In genomic region chr1:132401843-132402242, GRCm38 (mm10) we compare ENCODE assay signal across 20 mouse cellular contexts. TPM values are rescaled to one million over a fixed set of nuclear protein-coding genes. Genes with fewer than 3 reads are reported as not detected.
DNase-seq lines count a peak whose midpoint lies in the region; ATAC-seq and TF ChIP-seq lines count a peak whose summit lies in the region.
"Had no signal": no experiment of that assay in that cellular context is flagged by ENCODE, and none has a peak within 500 bp of the region (broad histone marks: within the 10 kb centered on the region; RNA-seq: fewer than 3 reads in every experiment).

No protein-coding gene starts in this region.

- DNase-seq in liver, embryonic 13.5 days: no peak
- no peak for DNase-seq in liver, embryonic 11.5 days (ENCODE audit: low spot score)
- DNase-seq in MEL (ENCODE audit: low read depth, low spot score): no peak
- no peak for DNase-seq in layer of hippocampus, adult 9-11 months
- no peak for DNase-seq in urinary bladder, adult 2 months (ENCODE audit: low spot score)
- DNase-seq: adrenal gland, adult 8-10 months; adrenal gland, postnatal 14 days; adrenal gland, postnatal 36 days; cerebellum, adult 11-12 months; cerebellum, adult 2 months; cerebellum, adult 9-10 months; cerebellum, postnatal 10 days; cerebellum, postnatal 25 days had no signal

- TF ChIP-seq RAD21 in MEL (IDR thresholded peaks at IDR 0.05; ENCODE audit: low read depth, low read length): no peak

- WGBS in liver, embryonic 13.5 days (ENCODE audit: insufficient replicate concordance): 65% methylated on average over 1 of the region's 1 CpGs
- 73% methylated on average over 1 of the region's 1 CpGs for WGBS in liver, embryonic 11.5 days
- 77% methylated on average over 1 of the region's 1 CpGs for WGBS in liver, embryonic 15.5 days (ENCODE audit: insufficient replicate concordance)

- no peak for TF ChIP-seq POLR2A in MEL (IDR thresholded peaks at IDR 0.05; ENCODE audit: control insufficient read depth in 1 of 2, insufficient read depth in 1 of 2, low read depth in 1 of 2, low read length in 2 of 2, poor library complexity in 1 of 2)

- H3K79me2 ChIP-seq in MEL (ENCODE audit: control insufficient read depth, insufficient read depth, low read length, poor library complexity): no peaks in the 10 kb centered on the region

- no peak overlapping the region for H3K4me3 ChIP-seq in liver, embryonic 13.5 days (replicated peaks)
- no peak overlapping the region for H3K4me3 ChIP-seq in liver, embryonic 11.5 days (ENCODE audit: low read depth, low read length)
- no peak overlapping the region for H3K4me3 ChIP-seq in MEL (ENCODE audit: control insufficient read depth in 1 of 2, insufficient read depth in 1 of 2, low read depth in 2 of 2, low read length in 2 of 2)
- H3K4me3 ChIP-seq in liver, embryonic 15.5 days (replicated peaks): no peak overlapping the region
- H3K4me3 ChIP-seq: embryonic facial prominence, embryonic 10.5 days; embryonic facial prominence, embryonic 12.5 days; forebrain, embryonic 13.5 days; forebrain, embryonic 15.5 days had no signal

- peaks cover 31% of the 10 kb centered on the region for H3K4me1 ChIP-seq in liver, embryonic 13.5 days (replicated peaks)
- H3K4me1 ChIP-seq in liver, embryonic 11.5 days (replicated peaks; ENCODE audit: control insufficient read depth, insufficient read depth, low read length): no peaks in the 10 kb centered on the region; the same call in 1 of the 2 replicates
- H3K4me1 ChIP-seq in MEL (ENCODE audit: control insufficient read depth in 1 of 2, insufficient read depth in 2 of 2, low read length in 2 of 2): peaks cover 0 to 4% of the 10 kb centered on the region in 2 experiments; a peak in 1 of 4 replicates
- peaks cover 33% of the 10 kb centered on the region for H3K4me1 ChIP-seq in liver, embryonic 15.5 days (replicated peaks)
- H3K4me1 ChIP-seq: embryonic facial prominence, embryonic 10.5 days; embryonic facial prominence, embryonic 12.5 days; forebrain, embryonic 13.5 days; forebrain, embryonic 15.5 days had no signal

- H3K4me2 ChIP-seq in liver, embryonic 13.5 days: no peak overlapping the region
- no peak overlapping the region for H3K4me2 ChIP-seq in liver, embryonic 11.5 days
- H3K4me2 ChIP-seq in liver, embryonic 15.5 days: no peak overlapping the region
- H3K4me2 ChIP-seq: embryonic facial prominence, embryonic 12.5 days; forebrain, embryonic 13.5 days; forebrain, embryonic 15.5 days had no signal

- H3K9me3 ChIP-seq in liver, embryonic 13.5 days (replicated peaks): no peaks in the 10 kb centered on the region
- no peaks in the 10 kb centered on the region for H3K9me3 ChIP-seq in liver, embryonic 11.5 days (ENCODE audit: control insufficient read depth, low read length)
- H3K9me3 ChIP-seq in MEL (replicated peaks; ENCODE audit: insufficient read depth, low read length): no peaks in the 10 kb centered on the region
- no peaks in the 10 kb centered on the region for H3K9me3 ChIP-seq in liver, embryonic 15.5 days (replicated peaks)
- H3K9me3 ChIP-seq: embryonic facial prominence, embryonic 10.5 days; embryonic facial prominence, embryonic 12.5 days; forebrain, embryonic 13.5 days had no signal

- no peak overlapping the region for H3K9ac ChIP-seq in liver, embryonic 13.5 days
- no peak overlapping the region for H3K9ac ChIP-seq in liver, embryonic 11.5 days (ENCODE audit: low read depth, low read length)
- H3K9ac ChIP-seq in MEL (ENCODE audit: control insufficient read depth, low read depth, low read length, poor library complexity, severe bottlenecking): no peak overlapping the region
- no peak overlapping the region for H3K9ac ChIP-seq in liver, embryonic 15.5 days
- H3K9ac ChIP-seq: embryonic facial prominence, embryonic 12.5 days; forebrain, embryonic 13.5 days; forebrain, embryonic 15.5 days had no signal

- TF ChIP-seq EP300 in MEL (IDR thresholded peaks at IDR 0.05; ENCODE audit: low read depth in 1 of 2, low read length in 2 of 2): peak in 1 of 2 experiments; percentile 40; a peak in 2 of 4 replicates

- no peak for TF ChIP-seq CTCF in MEL (IDR thresholded peaks at IDR 0.05 in 2 of 3, conservative IDR thresholded peaks at IDR 0.05 in 1 of 3; ENCODE audit: control insufficient read depth in 1 of 3, insufficient read depth in 1 of 3, low read depth in 2 of 3, low read length in 3 of 3, poor library complexity in 1 of 3, severe bottlenecking in 1 of 3)

- no peaks in the 10 kb centered on the region for H3K36me3 ChIP-seq in liver, embryonic 13.5 days
- H3K36me3 ChIP-seq in liver, embryonic 11.5 days (ENCODE audit: control insufficient read depth, insufficient read depth, low read length): no peaks in the 10 kb centered on the region
- H3K36me3 ChIP-seq in MEL (ENCODE audit: control insufficient read depth in 1 of 2, insufficient read depth in 2 of 2, low read length in 2 of 2): peaks cover 0 to 4% of the 10 kb centered on the region in 2 experiments; a peak in 2 of 4 replicates
- H3K36me3 ChIP-seq in liver, embryonic 15.5 days (replicated peaks): no peaks in the 10 kb centered on the region
- H3K36me3 ChIP-seq: embryonic facial prominence, embryonic 10.5 days; embryonic facial prominence, embryonic 12.5 days; forebrain, embryonic 15.5 days had no signal

- no peaks in the 10 kb centered on the region for H3K27me3 ChIP-seq in liver, embryonic 13.5 days
- no peaks in the 10 kb centered on the region for H3K27me3 ChIP-seq in liver, embryonic 11.5 days (replicated peaks; ENCODE audit: control insufficient read depth, insufficient read depth, low read length)
- peaks cover 0 to 1% of the 10 kb centered on the region in 2 experiments; a peak in 1 of 4 replicates for H3K27me3 ChIP-seq in MEL (ENCODE audit: control insufficient read depth in 1 of 2, insufficient read depth in 2 of 2, low read length in 2 of 2)
- H3K27me3 ChIP-seq in liver, embryonic 15.5 days: 0 out of 2 replicates have a peak, but pooled peaks cover 3% of the 10 kb centered on the region
- H3K27me3 ChIP-seq: embryonic facial prominence, embryonic 12.5 days; forebrain, embryonic 13.5 days; forebrain, embryonic 15.5 days had no signal

- ATAC-seq in liver, embryonic 13.5 days (ENCODE audit: low read depth): peak; percentile 47
- ATAC-seq in liver, embryonic 11.5 days (replicated peaks; ENCODE audit: low FRiP score): no peak
- 0 out of 2 replicates have a peak, but pooled peaks have one; percentile 28 for ATAC-seq in liver, embryonic 15.5 days (ENCODE audit: insufficient read depth)
- ATAC-seq: activated CD4-positive, CD25-positive, alpha-beta regulatory T cell, adult 4 months; forebrain, embryonic 13.5 days; forebrain, embryonic 15.5 days; Patski had no signal

- H3K27ac ChIP-seq in liver, embryonic 13.5 days: no peak overlapping the region; the same call in 1 of the 2 replicates
- H3K27ac ChIP-seq in liver, embryonic 11.5 days (ENCODE audit: low read depth, low read length): no peak overlapping the region
- no peak overlapping the region for H3K27ac ChIP-seq in MEL (ENCODE audit: control insufficient read depth, low read depth, low read length)
- H3K27ac ChIP-seq in liver, embryonic 15.5 days (replicated peaks): no peak overlapping the region
- H3K27ac ChIP-seq: embryonic facial prominence, embryonic 10.5 days; embryonic facial prominence, embryonic 12.5 days; forebrain, embryonic 13.5 days; forebrain, embryonic 15.5 days had no signal

TF ChIP-seq in MEL, 35 proteins besides CTCF, POLR2A, EP300 and RAD21:
- TF ChIP-seq GATA1 (IDR thresholded peaks at IDR 0.05; ENCODE audit: low read depth, low read length): peak; percentile 73
- TF ChIP-seq ZMIZ1 (IDR thresholded peaks at IDR 0.05; ENCODE audit: low read depth, low read length): no peak

RNA-seq across cellular contexts. Expression of gene Tmcc2, which starts 10.8 kb away (rescaled TPM):
- 456 and 511 TPM in 2 replicates for polyA plus RNA-seq in liver, embryonic 13.5 days (2015; fragmentation: Nextera tagmentation; extraction: Ambion mirVana)
- 24.6 and 28.1 TPM in 2 replicates for polyA plus RNA-seq in liver, embryonic 11.5 days (2014; fragmentation: Nextera tagmentation; extraction: Ambion mirVana)
- 4.6 and 7.2 TPM in 2 replicates for total RNA-seq in MEL (2012; rRNA removed)
- polyA plus RNA-seq in MEL (2012; ENCODE audit: insufficient read depth in 1 of 2, insufficient read length in 2 of 2, low read depth in 1 of 2, low replicate concordance in 2 of 2, missing spikeins in 1 of 2): 1 to 10 TPM in 1 of 2 experiments, not detected in 1; 4.1 TPM
- polyA plus RNA-seq in liver, embryonic 15.5 days (2015; fragmentation: Nextera tagmentation; extraction: Ambion mirVana): 598 and 710 TPM in 2 replicates
- polyA plus RNA-seq in urinary bladder, adult 2 months (2012; rRNA removed): 7.9 and 9.8 TPM in 2 replicates

RNA-seq across cellular contexts. Expression of gene Dstyk, which starts 15.5 kb away (rescaled TPM):
- polyA plus RNA-seq in liver, embryonic 13.5 days (2015; fragmentation: Nextera tagmentation; extraction: Ambion mirVana): 3.7 and 3.8 TPM in 2 replicates
- polyA plus RNA-seq in liver, embryonic 11.5 days (2014; fragmentation: Nextera tagmentation; extraction: Ambion mirVana): 7.2 TPM in 2 replicates
- 2.4 and 2.8 TPM in 2 replicates for total RNA-seq in MEL (2012; rRNA removed)
- polyA plus RNA-seq in MEL (2012; ENCODE audit: insufficient read depth in 1 of 2, insufficient read length in 2 of 2, low read depth in 1 of 2, low replicate concordance in 2 of 2, missing spikeins in 1 of 2): 1 to 10 TPM in 1 of 2 experiments, not detected in 1; 4.5 TPM
- 4.5 and 5.3 TPM in 2 replicates for polyA plus RNA-seq in liver, embryonic 15.5 days (2015; fragmentation: Nextera tagmentation; extraction: Ambion mirVana)
- polyA plus RNA-seq in urinary bladder, adult 2 months (2012; rRNA removed): 20.2 and 20.8 TPM in 2 replicates

Comparison
In these comparisons a context has a peak if more than half of its experiments do, and no peak if none do; other contexts are left out.
1. RNA of gene Tmcc2, which starts 10.8 kb away (polyA plus RNA-seq): 598 to 710 TPM in liver, embryonic 15.5 days and 456 to 511 TPM in liver, embryonic 13.5 days; 24.6 to 28.1 TPM in liver, embryonic 11.5 days, 7.9 to 9.8 TPM in urinary bladder, adult 2 months and 4.1 TPM in MEL; every median in the first group is over 10 times any median in the second.